Mouse (Mus musculus) embryonic stem cell, embryonic (primary cell): ENCODE measurements around the gene Ctrb1.

Source experiments
- CTCF ChIA-PET, 4 experiments: fragments of 300-600 bp in 2 of 4; fragments of 350-600 bp in 2 of 4; sonication (Branson Sonifier 250); formaldehyde crosslinking; loops; one replicate each; lab custom pipeline; 2022; ENCODE audit warnings: inconsistent platforms in 2 of 4; lab: Charles Lee
- POLR2A ChIA-PET, 4 experiments: fragments of 300-600 bp in 2 of 4; fragments of 350-600 bp in 2 of 4; sonication (Branson Sonifier 250); formaldehyde crosslinking; loops; one replicate each; lab custom pipeline; 2022; ENCODE audit warnings: antibody characterized with exemption in 4 of 4, inconsistent platforms in 1 of 4; lab: Charles Lee

Ctrb1 gene

GRCm38 (mm10) chr8:111727553-111727952 is 36.7 kb upstream of the Ctrb1 start:
- ChIA-PET CTCF (no interaction called here), POLR2A (interaction anchor here in 2 of 4 experiments (0.6 to 1.3 kb wide), 4 partner anchors 10 to 42 kb away, joined by 3 read pairs; no protein-coding TSS in a partner anchor)

GRCm38 (mm10) chr8:111726102-111726900 is 35.5 kb upstream of the Ctrb1 start:
- ChIA-PET CTCF (interaction anchor here in 2 of 4 experiments (0.6 to 1.0 kb wide), 3 partner anchors 14 to 50 kb away, joined by 3 read pairs; no protein-coding TSS in a partner anchor), POLR2A (interaction anchor here (0.6 to 1.5 kb wide), 11 partner anchors 9 to 128 kb away, joined by 3 to 6 read pairs (median 3); partner anchors contain the start of gene Cfdp1 (in 1 of the 4))

- CTCF ChIA-PET: interaction anchor here in 2 of 4 experiments (1.5 kb wide), 2 partner anchors 12 to 40 kb away, joined by 3 to 7 read pairs; no protein-coding TSS in a partner anchor
- POLR2A ChIA-PET: interaction anchor here in 2 of 4 experiments (0.5 to 1.5 kb wide), 5 partner anchors 9 to 273 kb away, joined by 3 to 14 read pairs (median 4); no protein-coding TSS in a partner anchor
Measured at GRCm38 (mm10) chr8:111725341-111725740, 34.5 kb upstream of the Ctrb1 start.

- ChIA-PET CTCF (interaction anchor here in 2 of 4 experiments (0.6 to 3.6 kb wide), 4 partner anchors 9 to 186 kb away, joined by 3 to 16 read pairs (median 3); no protein-coding TSS in a partner anchor), POLR2A (interaction anchor here in 3 of 4 experiments (0.7 to 5.0 kb wide), 5 partner anchors 9 to 46 kb away, joined by 3 to 46 read pairs (median 4); no protein-coding TSS in a partner anchor)
Measured at GRCm38 (mm10) chr8:111720115-111720544, 29.3 kb upstream of the Ctrb1 start.

DNA sequence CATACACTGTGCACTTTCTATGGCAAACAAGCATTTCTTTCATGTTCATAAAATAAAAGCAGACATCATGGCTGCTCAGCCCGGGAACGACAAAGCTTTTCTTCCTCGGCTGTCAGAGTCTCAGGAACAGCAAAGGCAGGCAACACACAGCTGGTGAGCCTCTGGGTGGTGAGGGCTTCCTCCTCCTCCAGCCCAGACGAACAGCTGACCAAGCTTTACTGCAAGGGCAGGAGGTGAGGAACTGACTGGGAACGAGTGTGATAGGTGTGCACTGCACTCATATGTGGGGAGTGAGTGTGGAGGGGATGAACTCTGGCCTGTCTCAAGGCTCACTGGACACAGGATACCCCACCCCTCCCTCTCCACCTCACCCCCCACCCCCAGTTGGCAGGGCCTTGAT is 28.1 kb upstream of the Ctrb1 start:
- POLR2A ChIA-PET: interaction anchor here in 3 of 4 experiments (0.7 to 5.0 kb wide), 7 partner anchors 9 to 70 kb away, joined by 3 to 46 read pairs (median 4); no protein-coding TSS in a partner anchor
- CTCF ChIA-PET: interaction anchor here in 3 of 4 experiments (0.6 to 3.6 kb wide), 5 partner anchors 12 to 38 kb away, joined by 3 to 16 read pairs (median 4); no protein-coding TSS in a partner anchor

DNA sequence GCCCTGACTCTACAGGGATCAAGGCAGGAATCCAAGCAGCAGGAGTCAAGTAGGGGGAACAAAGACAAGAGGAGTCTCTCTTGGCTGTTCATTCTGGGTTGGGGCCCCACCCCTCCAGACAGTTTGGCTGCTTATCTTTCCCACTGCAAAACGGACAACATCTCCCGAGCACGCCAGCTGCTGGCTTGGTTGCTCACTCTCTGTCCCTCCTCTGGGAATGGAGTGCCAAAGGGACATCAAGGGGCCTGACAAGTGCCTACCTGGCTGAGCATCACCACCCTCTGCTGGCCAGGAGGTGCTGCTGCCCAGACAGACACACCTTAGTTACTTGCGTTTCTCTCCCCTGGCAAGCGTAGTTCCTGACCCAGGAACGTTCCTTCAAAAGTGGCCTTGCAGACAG is 27.1 kb upstream of the Ctrb1 start:
- CTCF ChIA-PET: interaction anchor here in 3 of 4 experiments (0.6 to 3.6 kb wide), 9 partner anchors 9 to 108 kb away, joined by 3 to 16 read pairs (median 4); no protein-coding TSS in a partner anchor
- POLR2A ChIA-PET: interaction anchor here in 2 of 4 experiments (0.9 to 5.0 kb wide), 10 partner anchors 8 to 136 kb away, joined by 3 to 46 read pairs (median 4); partner anchors contain the start of gene Cfdp1 (in 1 of the 2)

GRCm38 (mm10) chr8:111717488-111717792 is 26.6 kb upstream of the Ctrb1 start:
- CTCF ChIA-PET: interaction anchor here in 2 of 4 experiments (0.5 to 3.6 kb wide), 9 partner anchors 9 to 196 kb away, joined by 3 to 16 read pairs (median 4); no protein-coding TSS in a partner anchor
- POLR2A ChIA-PET: interaction anchor here (0.8 to 5.0 kb wide), 11 partner anchors 10 to 136 kb away, joined by 3 to 46 read pairs (median 3); partner anchors contain the start of gene Cfdp1 (in 1 of the 4)

DNA sequence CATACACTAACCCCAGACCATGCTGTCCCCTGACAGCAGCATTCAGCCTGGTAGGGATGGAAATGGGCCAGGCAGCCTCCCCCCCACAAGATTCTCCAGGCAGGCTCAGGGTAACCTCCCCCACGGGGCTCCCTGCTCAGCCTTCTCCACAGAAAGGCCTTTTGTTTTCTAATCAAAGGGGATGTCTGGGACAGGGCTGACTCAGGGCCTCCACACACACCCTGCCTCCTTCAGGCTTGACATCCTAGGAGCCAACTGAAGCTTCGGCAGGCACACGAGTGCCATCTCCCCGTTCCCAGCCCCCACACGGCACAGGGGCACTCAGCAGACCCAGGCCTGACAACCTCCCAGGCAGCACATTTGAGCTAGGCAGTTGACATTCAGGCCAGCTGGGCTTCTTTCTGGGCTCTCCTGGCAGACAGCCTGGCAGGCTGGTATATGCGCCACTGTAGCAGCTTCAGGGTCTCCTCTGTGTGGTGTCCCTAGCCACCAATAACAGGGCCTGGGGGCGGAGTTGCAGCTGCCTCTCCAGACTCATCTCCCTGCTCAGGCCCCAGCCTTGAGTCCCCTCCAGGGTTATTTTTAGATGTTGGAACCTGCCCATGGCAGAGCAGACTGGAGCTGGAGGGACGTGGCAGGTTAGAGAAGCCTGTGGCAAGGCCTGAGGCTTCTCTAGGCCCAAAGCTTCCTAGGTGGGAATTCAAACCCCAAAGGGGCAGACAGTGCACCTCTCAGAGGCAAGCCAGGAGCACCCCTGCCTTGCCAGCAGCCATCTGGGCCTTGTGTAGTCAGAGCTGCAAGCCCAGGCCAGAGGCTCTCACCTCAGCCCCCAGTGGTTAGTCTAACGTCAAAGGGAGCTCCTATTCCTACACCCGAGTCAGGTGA is 26.0 kb upstream of the Ctrb1 start:
- CTCF ChIA-PET: interaction anchor here in 3 of 4 experiments (0.5 to 3.6 kb wide), 11 partner anchors 8 to 195 kb away, joined by 3 to 16 read pairs (median 4); partner anchors contain the start of gene Wdr59 (in 1 of the 3)
- POLR2A ChIA-PET: interaction anchor here (0.8 to 5.0 kb wide), 12 partner anchors 8 to 137 kb away, joined by 3 to 46 read pairs (median 4); partner anchors contain the start of gene Cfdp1 (in 1 of the 4)

DNA sequence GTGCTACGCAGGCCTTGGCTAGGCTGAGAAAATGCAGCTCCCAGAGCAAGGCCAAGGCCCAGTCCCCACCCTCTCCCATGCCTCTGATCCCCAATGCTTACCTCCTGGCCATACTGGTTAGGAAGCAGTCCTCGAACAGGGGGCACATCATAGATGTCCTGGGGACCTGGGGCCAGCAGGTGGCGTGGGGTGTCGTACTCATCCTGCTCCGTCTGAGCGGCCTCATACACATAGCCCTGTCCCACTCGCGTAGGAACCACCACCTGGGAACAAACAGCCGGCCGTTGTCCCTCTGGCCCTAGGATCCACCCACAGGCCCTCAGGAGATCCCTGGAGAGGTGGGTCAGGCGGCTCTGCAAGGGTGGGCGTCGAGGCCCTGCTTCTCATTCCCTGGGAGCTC is 24.7 kb upstream of the Ctrb1 start:
- ChIA-PET POLR2A (interaction anchor here in 2 of 4 experiments (0.6 to 1.8 kb wide), 7 partner anchors 8 to 74 kb away, joined by 3 to 6 read pairs (median 3); no protein-coding TSS in a partner anchor), CTCF (interaction anchor here in 2 of 4 experiments (0.6 to 1.2 kb wide), 3 partner anchors 19 to 296 kb away, joined by 3 read pairs; no protein-coding TSS in a partner anchor)

- ChIA-PET CTCF (interaction anchor here in 1 of 4 experiments (1.0 to 1.2 kb wide), 2 partner anchors 28 to 96 kb away, joined by 3 read pairs; no protein-coding TSS in a partner anchor), POLR2A (interaction anchor here in 1 of 4 experiments (0.7 to 2.1 kb wide), 2 partner anchors 55 to 72 kb away, joined by 3 to 4 read pairs; no protein-coding TSS in a partner anchor)
Measured at GRCm38 (mm10) chr8:111714295-111714694, 23.5 kb upstream of the Ctrb1 start.

GRCm38 (mm10) chr8:111713817-111714216 is 23.0 kb upstream of the Ctrb1 start:
- ChIA-PET CTCF (interaction anchor here in 3 of 4 experiments (0.6 to 1.5 kb wide), 7 partner anchors 11 to 908 kb away, joined by 3 to 8 read pairs (median 4); partner anchors contain the start of gene Il34 (in 1 of the 3)), POLR2A (interaction anchor here in 3 of 4 experiments (0.6 to 2.1 kb wide), 8 partner anchors 18 to 1196 kb away, joined by 3 to 8 read pairs (median 3); no protein-coding TSS in a partner anchor)

GRCm38 (mm10) chr8:111713291-111713690 is 22.5 kb upstream of the Ctrb1 start:
- ChIA-PET POLR2A (interaction anchor here in 3 of 4 experiments (0.6 to 2.1 kb wide), 8 partner anchors 18 to 1196 kb away, joined by 3 to 8 read pairs (median 3); no protein-coding TSS in a partner anchor), CTCF (interaction anchor here (0.6 to 2.3 kb wide), 21 partner anchors 11 to 908 kb away, joined by 3 to 8 read pairs (median 4); partner anchors contain the start of gene Il34 (in 1 of the 4))

DNA sequence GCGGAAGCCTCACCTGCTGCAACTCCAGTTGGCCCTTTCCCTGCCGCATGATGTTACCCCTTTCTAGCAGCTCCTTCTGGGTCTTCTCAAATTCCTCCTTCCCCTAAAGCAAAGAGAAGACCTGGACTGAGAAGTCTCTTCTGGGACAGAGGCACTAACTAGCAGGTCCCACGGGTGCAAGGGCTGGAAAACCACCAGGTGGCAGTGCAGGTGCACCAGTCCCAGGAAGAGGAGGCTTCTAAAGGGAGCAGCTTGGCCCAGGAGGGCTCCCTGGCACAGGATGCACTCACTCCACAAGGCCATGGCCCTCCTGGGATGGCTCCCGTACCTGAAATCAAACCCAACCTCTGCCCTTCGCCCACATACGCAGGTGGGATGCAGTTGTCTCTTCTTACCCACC is 21.8 kb upstream of the Ctrb1 start:
- ChIA-PET POLR2A (interaction anchor here in 1 of 4 experiments (0.6 to 2.1 kb wide), 8 partner anchors 13 to 321 kb away, joined by 3 to 4 read pairs (median 3); no protein-coding TSS in a partner anchor), CTCF (interaction anchor here (0.6 to 2.3 kb wide), 26 partner anchors 12 to 333 kb away, joined by 3 to 7 read pairs (median 4); no protein-coding TSS in a partner anchor)

DNA sequence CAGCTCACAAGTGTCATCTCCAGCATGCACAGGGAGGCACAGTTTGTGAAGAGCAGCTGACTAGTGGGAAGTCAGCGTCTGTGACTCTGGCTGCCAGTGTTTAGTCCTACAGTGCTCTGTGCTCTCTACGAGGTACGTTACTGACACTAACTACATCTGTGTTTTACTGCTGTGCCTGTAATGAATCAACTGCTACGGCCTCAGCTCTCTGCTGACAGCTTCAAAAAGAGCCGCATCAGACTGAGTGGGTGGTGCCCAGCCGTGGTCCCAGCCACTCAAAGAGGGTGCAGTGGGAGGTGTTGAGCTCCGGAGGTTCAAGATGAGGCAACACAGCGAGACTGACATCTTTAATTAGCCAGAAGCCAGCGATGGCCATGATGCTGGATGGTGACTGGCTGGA is 21.3 kb upstream of the Ctrb1 start:
- ChIA-PET CTCF (interaction anchor here (0.6 to 2.3 kb wide), 21 partner anchors 15 to 333 kb away, joined by 3 to 7 read pairs (median 4); partner anchors contain the start of gene Adat1 (in 2 of the 4)), POLR2A (interaction anchor here in 2 of 4 experiments (0.5 to 1.8 kb wide), 8 partner anchors 13 to 321 kb away, joined by 3 to 5 read pairs (median 3); no protein-coding TSS in a partner anchor)

GRCm38 (mm10) chr8:111710777-111711485 is 20.1 kb upstream of the Ctrb1 start:
- CTCF ChIA-PET: interaction anchor here in 3 of 4 experiments (0.6 to 2.3 kb wide), 7 partner anchors 13 to 824 kb away, joined by 3 to 6 read pairs (median 3); partner anchors contain the start of gene Adat1 (in 1 of the 3)
- POLR2A ChIA-PET: interaction anchor here in 2 of 4 experiments (0.5 to 1.6 kb wide), 5 partner anchors 9 to 78 kb away, joined by 3 to 4 read pairs (median 3); no protein-coding TSS in a partner anchor
